Mouse (Mus musculus) heart, embryonic 11.5 days (tissue): ENCODE measurements around the gene Nup54. TPM values are rescaled to one million over a fixed set of nuclear protein-coding genes. Genes with fewer than 3 reads are reported as not detected.

Experiments used
- ATAC-seq: fragments of 200-750 bp; cut with Nextera tagmentation; replicated peaks from 2 replicates; pipeline ENCODE4 v1.8.0; 2017; ENCODE audit warnings: moderate library complexity; ENCODE audit not compliant: insufficient number of reproducible peaks, low FRiP score, low TSS enrichment
- H3K27ac ChIP-seq: fragments of 300-500 bp; sonication (generic); 2 replicates; pipeline ENCODE4 v1.5.1; 2014; ENCODE audit warnings: mild to moderate bottlenecking, low read depth, low read length
- H3K27me3 ChIP-seq: fragments of 300-500 bp; sonication (generic); 2 replicates; pipeline ENCODE4 v1.6.1; 2014; ENCODE audit warnings: mild to moderate bottlenecking, low read length, mixed read lengths; ENCODE audit not compliant: control insufficient read depth, insufficient read depth
- H3K36me3 ChIP-seq: fragments of 300-500 bp; sonication (generic); 2 replicates; pipeline ENCODE4 v1.6.1; 2014; ENCODE audit warnings: mild to moderate bottlenecking, low read length, moderate library complexity, mixed read lengths; ENCODE audit not compliant: control insufficient read depth, insufficient read depth
- H3K4me1 ChIP-seq: fragments of 300-500 bp; sonication (generic); 2 replicates; pipeline ENCODE4 v1.6.1; 2014; ENCODE audit warnings: low read length; ENCODE audit not compliant: control insufficient read depth, insufficient read depth
- H3K4me2 ChIP-seq: fragments of 300-500 bp; sonication (generic); 2 replicates; pipeline ENCODE4 v1.6.1; 2014; ENCODE audit warnings: mild to moderate bottlenecking, moderate library complexity
- H3K4me3 ChIP-seq: fragments of 300-500 bp; sonication (generic); 2 replicates; pipeline ENCODE4 v1.5.1; 2014; ENCODE audit warnings: low read depth, low read length
- H3K9ac ChIP-seq: fragments of 300-500 bp; sonication (generic); 2 replicates; pipeline ENCODE4 v1.6.1; 2014; ENCODE audit warnings: mild to moderate bottlenecking, low read depth, low read length, moderate library complexity
- H3K9me3 ChIP-seq: fragments of 300-500 bp; sonication (generic); replicated peaks from 2 replicates; pipeline ENCODE4 v1.6.1; 2016; ENCODE audit warnings: low read length; ENCODE audit not compliant: control insufficient read depth
- WGBS: fragments of 180-500 bp; shearing (Covaris S2); extraction: QIAGEN DNeasy Blood & Tissue Kit; methylation state at CpG from one replicate; pipeline ENCODE4 v1.1.7; 2014; ENCODE audit not compliant: insufficient replicate concordance; 5-methylcytosine and 5-hydroxymethylcytosine counted together
- microRNA-seq: library from miRNA; unstranded; fragments of <30 nt; microRNA quantifications from one replicate; pipeline ENCODE4, GENCODE M21; 2016; ENCODE audit warnings: borderline number of aligned reads
- polyA plus RNA-seq: library from polyadenylated mRNA; unstranded; fragments of >200 nt; fragmentation: Nextera tagmentation; extraction: Ambion mirVana; gene quantifications from 2 replicates; pipeline ENCODE4 v1.2.1, GENCODE M21; 2014

The Nup54 gene
- polyA plus RNA-seq, 1 experiment from 2014 or later = 45.7 TPM

- ATAC-seq = no peak
- peaks cover 3% of the 10 kb centered on the region; the same call in 1 of the 2 replicates for H3K4me1 ChIP-seq
Measured at GRCm38 (mm10) chr5:92369151-92369994, 65.6 kb downstream of the Nup54 start.

DNA sequence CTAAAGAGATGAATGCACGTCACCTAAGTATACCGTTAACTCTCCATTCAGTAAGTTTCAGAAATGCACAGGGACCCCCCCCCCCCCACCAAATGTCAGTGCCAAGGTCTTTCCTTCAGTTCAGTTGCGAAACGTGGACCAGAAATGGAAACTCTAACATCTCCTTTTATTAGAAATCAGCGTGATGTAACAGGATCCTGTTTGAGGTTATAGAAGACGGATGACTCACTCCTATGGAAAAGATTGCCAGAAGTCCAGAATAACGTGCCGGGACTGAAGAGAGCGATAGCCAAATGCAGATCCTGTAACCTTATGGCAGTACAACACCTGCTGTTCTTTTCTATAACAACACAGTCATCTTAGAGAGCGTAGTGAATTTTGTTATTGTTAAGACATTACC lies 66.6 kb downstream of the Nup54 start:
- H3K9me3 ChIP-seq = no peaks in the 10 kb centered on the region
- no peak for ATAC-seq
- no peaks in the 10 kb centered on the region for H3K27me3 ChIP-seq
- H3K4me2 ChIP-seq = no peak overlapping the region
- no peak overlapping the region for H3K4me3 ChIP-seq
- H3K36me3 ChIP-seq = no peaks in the 10 kb centered on the region
- no peak overlapping the region for H3K27ac ChIP-seq
- H3K4me1 ChIP-seq = peaks cover 3% of the 10 kb centered on the region; the same call in 1 of the 2 replicates
- no peak overlapping the region for H3K9ac ChIP-seq
- 64% methylated on average over 10 of the region's 10 CpGs for WGBS

More at GRCm38 (mm10) chr5:92369151-92369994, 65.6 kb downstream of the Nup54 start:
- H3K9me3 ChIP-seq = no peaks in the 10 kb centered on the region
- no peak overlapping the region for H3K4me3 ChIP-seq
- no peaks in the 10 kb centered on the region for H3K36me3 ChIP-seq
- no peak overlapping the region for H3K27ac ChIP-seq
- no peak overlapping the region for H3K4me2 ChIP-seq
- 68% methylated on average over 13 of the region's 13 CpGs for WGBS
- H3K9ac ChIP-seq = no peak overlapping the region
- H3K27me3 ChIP-seq = no peaks in the 10 kb centered on the region

GRCm38 (mm10) chr5:92366565-92366964 lies 68.5 kb downstream of the Nup54 start:
- no peaks in the 10 kb centered on the region for H3K36me3 ChIP-seq
- H3K9me3 ChIP-seq = no peaks in the 10 kb centered on the region
- WGBS = 72% methylated on average over 6 of the region's 6 CpGs

More at GRCm38 (mm10) chr5:92366565-92366964, 68.5 kb downstream of the Nup54 start:
- Histone ChIP-seq H3K27me3 (no peaks in the 10 kb centered on the region), H3K4me3 (no peak overlapping the region), H3K27ac (no peak overlapping the region), H3K4me1 (peaks cover 3% of the 10 kb centered on the region; the same call in 1 of the 2 replicates), H3K9ac (no peak overlapping the region), H3K4me2 (no peak overlapping the region)
- ATAC-seq = no peak

Small RNA genes within 50 kb of the gene (microRNA-seq; reads per million reads assigned to microRNA genes)
- gene Mir6415 = not detected

Other genes starting within 250 kb of the Nup54 start
- not detected in 2 replicates for gene U90926, start 219.8 kb downstream of the Nup54 start, polyA plus RNA-seq
- 0.26 TPM in 1 of 2 replicates, not detected in the other for gene Ppef2, start 178.9 kb downstream of the Nup54 start, polyA plus RNA-seq
- gene Naaa, start 157.0 kb downstream of the Nup54 start, polyA plus RNA-seq = 6.9 and 8.4 TPM in 2 replicates
- 24.7 and 30.5 TPM in 2 replicates for gene Sdad1, start 124.7 kb downstream of the Nup54 start, polyA plus RNA-seq
- not detected in 2 replicates for gene Cxcl9, start 107.1 kb downstream of the Nup54 start, polyA plus RNA-seq
- 37.0 and 37.6 TPM in 2 replicates for gene Art3, start 103.4 kb downstream of the Nup54 start, polyA plus RNA-seq
- gene Cxcl10, start 86.3 kb downstream of the Nup54 start, polyA plus RNA-seq = 0.72 TPM in 1 of 2 replicates, not detected in the other
- gene Scarb2, start 71.6 kb upstream of the Nup54 start, polyA plus RNA-seq = 11.8 and 12.0 TPM in 2 replicates
- not detected in 2 replicates for gene Fam47e, start 119.8 kb upstream of the Nup54 start, polyA plus RNA-seq
- gene Stbd1, start 167.8 kb upstream of the Nup54 start, polyA plus RNA-seq = 67.9 and 80.2 TPM in 2 replicates
- 1.1 and 1.8 TPM in 2 replicates for gene Ccdc158, start 240.1 kb upstream of the Nup54 start, polyA plus RNA-seq
- 13.4 and 14.9 TPM in 2 replicates for gene Shroom3, start 248.2 kb upstream of the Nup54 start, polyA plus RNA-seq